Mouse (Mus musculus): ENCODE measurements around the gene Col26a1.

DNA sequence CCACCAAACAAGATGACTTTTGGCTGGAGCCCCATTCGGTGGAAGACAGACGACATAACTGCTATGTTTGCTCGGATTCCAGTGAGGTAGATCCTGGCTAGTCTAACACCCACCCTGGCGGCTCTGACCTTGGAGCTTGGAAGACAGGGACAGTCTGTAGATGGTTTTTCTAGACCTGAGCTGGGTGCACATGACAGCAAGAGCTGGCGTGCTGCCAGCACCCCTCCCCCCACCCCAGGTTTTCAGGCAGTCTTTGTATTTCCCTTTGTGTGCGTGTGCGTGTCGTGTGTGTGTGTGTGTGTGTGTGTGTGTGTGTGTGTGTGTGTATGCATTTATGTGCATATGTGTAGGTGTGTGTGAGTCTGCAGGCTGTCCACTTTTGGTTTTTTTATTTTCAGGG is 164.4 kb downstream of the Col26a1 start:
- no peak for TF ChIP-seq EP300 (IDR thresholded peaks at IDR 0.05; ENCODE audit: low read depth)
- no peak for TF ChIP-seq CTCF (IDR thresholded peaks at IDR 0.05; ENCODE audit: low read depth)
